Mouse (Mus musculus) macrophage (primary cell): ENCODE data around the gene Gm49387. TPM values are rescaled to one million over a fixed set of nuclear protein-coding genes. Genes with fewer than 3 reads are reported as not detected.

ENCODE experiments used
- H3K27ac ChIP-seq: fragments of 350-480 bp; formaldehyde crosslinking; 2 replicates; pipeline ENCODE4 v1.9.0; 2021
- H3K36me3 ChIP-seq: fragments of 350-480 bp; formaldehyde crosslinking; 2 replicates; pipeline ENCODE4 v1.9.0; 2021; ENCODE audit errors: inconsistent target
- H3K4me3 ChIP-seq: fragments of 350-480 bp; formaldehyde crosslinking; 2 replicates; pipeline ENCODE4 v1.9.0; 2021; ENCODE audit errors: inconsistent target
- H3K79me2 ChIP-seq: fragments of 350-480 bp; formaldehyde crosslinking; 2 replicates; pipeline ENCODE4 v1.9.0; 2021; ENCODE audit errors: inconsistent target
- WGBS: methylation state at CpG from one replicate; pipeline ENCODE4 v1.1.7; 2026; ENCODE audit warnings: inconsistent platforms; ENCODE audit not compliant: missing documents; 5-methylcytosine and 5-hydroxymethylcytosine counted together
- polyA plus RNA-seq: library from polyadenylated mRNA; stranded (reverse); fragments of 250-400 nt; gene quantifications from 3 replicates; pipeline ENCODE4 v1.2.4, GENCODE M21; 2018; ENCODE audit warnings: inconsistent platforms

The Gm49387 gene
- polyA plus RNA-seq, 1 experiment from 2014 or later: not detected

DNA sequence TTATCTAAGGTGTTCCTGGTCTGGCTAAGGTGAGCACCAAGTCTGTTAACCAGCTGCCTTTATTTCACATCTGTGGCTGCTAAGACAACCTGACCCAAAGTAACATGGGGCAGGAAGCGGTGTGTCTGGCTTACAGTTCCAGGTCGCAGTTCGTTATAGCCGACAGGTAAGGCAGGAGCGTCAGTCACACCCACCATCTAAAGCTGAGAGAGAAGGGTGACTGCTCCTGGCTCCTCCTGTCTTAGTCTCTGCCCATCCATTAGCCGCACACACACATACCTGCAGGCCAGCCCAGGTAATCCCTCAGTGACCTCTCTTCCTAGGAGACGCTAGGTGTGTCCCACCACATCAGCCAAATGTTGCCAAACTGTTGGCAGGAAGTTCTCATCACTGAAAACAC is 15.7 kb upstream of the Gm49387 start:
- H3K79me2 ChIP-seq: no peaks in the 10 kb centered on the region
- 86% methylated on average over 7 of the region's 7 CpGs for WGBS
- no peak overlapping the region for H3K4me3 ChIP-seq
- no peak overlapping the region for H3K27ac ChIP-seq
- no peaks in the 10 kb centered on the region for H3K36me3 ChIP-seq

DNA sequence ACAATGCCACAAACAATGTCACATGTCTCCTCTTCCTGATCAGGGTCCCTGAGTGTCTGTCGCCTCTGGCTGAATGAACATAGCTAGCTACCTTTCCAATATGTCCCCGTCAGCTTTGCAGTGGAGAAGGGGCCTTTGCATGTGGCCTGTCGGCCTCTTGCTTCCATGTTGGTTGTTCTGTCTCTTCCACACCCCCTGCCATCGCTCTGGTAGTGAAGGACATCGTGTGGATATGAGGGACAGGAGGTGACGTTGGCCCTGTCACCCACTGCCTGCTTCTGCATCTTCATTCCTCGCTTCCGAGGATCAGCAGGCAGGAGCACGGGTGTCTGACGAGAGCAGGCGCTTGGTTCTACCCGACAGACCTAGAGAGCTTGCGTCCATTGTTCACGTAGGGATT is 14.7 kb upstream of the Gm49387 start:
- 95% methylated on average over 14 of the region's 14 CpGs for WGBS
- no peak overlapping the region for H3K27ac ChIP-seq
- H3K79me2 ChIP-seq: no peaks in the 10 kb centered on the region
- no peak overlapping the region for H3K4me3 ChIP-seq
- H3K36me3 ChIP-seq: no peaks in the 10 kb centered on the region

DNA sequence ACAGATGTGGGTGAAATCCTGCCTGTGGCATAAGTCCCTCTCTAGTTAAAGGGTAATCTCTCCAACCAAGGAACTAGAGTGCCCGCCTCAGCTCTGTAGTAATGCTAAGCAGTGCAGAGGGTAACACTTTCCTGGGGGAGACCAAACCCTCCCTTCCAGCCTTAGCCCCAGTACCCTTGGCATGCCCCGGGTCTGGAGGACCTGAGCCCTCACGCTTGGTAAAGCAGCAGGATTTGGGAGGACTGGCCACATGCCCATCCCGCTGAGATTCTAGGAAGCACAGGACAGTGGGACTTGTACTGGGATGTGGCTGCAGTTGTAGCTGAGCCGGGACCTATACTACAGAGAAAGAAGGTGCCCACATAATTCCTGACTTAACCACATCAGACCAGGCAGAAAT is 14.1 kb upstream of the Gm49387 start:
- 92% methylated on average over 5 of the region's 5 CpGs for WGBS

DNA sequence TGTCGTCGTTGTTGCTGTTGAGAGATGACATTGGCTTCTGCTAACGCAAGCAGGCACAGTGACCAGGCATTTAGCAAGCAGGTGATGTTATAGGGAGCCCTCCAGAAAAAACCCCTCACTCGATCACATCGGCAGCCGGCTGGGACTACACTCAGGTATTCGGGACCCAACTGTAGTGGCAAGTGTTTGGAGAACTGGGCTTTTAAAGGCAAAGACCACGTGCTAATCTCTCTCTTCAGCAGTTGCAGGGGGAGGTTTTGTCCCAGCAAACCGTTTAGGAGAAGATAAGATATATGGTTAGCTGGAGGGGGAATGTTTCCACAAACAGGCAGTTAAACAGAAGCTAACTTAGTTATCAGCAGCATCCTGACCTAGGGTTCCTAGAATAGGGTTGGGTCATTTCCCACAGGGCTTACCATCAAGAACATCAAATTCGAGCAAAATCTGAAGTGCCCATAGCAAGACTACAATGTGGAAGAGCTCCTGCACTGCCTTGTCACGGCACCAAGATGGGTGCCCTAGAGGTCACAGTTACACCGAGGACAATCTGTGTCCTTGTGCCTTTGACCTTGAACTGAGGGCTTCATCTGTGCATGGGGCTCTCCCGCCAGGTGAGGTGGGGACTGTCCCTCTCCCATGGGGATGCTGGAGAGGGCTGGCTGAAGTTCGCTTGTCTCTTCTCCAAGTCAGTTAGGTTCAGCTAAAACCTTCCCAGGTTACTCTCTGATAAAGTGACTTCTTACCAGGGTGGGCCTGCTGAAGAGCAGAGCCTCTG is 12.6 kb upstream of the Gm49387 start:
- Histone ChIP-seq H3K4me3 (no peak overlapping the region), H3K36me3 (no peaks in the 10 kb centered on the region), H3K79me2 (no peaks in the 10 kb centered on the region), H3K27ac (no peak overlapping the region)
- 90% methylated on average over 14 of the region's 14 CpGs for WGBS

More for the DNA sequence above, 14.1 kb upstream of the Gm49387 start:
- no peaks in the 10 kb centered on the region for H3K36me3 ChIP-seq
- no peak overlapping the region for H3K4me3 ChIP-seq
- H3K79me2 ChIP-seq: no peaks in the 10 kb centered on the region
- H3K27ac ChIP-seq: no peak overlapping the region

DNA sequence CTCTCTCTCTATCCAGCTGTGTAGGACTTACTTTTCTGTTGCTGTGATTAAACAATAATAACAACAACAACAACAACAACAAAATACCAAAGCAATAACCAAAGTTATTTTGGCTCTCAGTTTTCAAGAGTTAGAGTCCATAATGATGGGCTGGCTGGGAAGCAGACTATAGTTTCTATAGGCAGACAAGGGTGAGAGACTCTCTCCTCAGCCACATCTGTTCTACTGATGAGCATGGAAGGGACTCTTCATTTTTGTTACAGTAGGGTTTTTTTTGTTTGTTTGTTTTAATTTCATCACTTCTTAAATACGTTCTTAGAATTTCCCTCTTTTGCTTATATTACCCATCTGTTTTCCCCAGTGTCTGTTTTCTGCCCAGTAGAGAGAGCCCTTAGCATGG is 11.9 kb upstream of the Gm49387 start:
- Histone ChIP-seq H3K36me3 (no peaks in the 10 kb centered on the region), H3K27ac (no peak overlapping the region), H3K4me3 (no peak overlapping the region), H3K79me2 (no peaks in the 10 kb centered on the region)
- WGBS: 100% methylated on average over 1 of the region's 1 CpGs

DNA sequence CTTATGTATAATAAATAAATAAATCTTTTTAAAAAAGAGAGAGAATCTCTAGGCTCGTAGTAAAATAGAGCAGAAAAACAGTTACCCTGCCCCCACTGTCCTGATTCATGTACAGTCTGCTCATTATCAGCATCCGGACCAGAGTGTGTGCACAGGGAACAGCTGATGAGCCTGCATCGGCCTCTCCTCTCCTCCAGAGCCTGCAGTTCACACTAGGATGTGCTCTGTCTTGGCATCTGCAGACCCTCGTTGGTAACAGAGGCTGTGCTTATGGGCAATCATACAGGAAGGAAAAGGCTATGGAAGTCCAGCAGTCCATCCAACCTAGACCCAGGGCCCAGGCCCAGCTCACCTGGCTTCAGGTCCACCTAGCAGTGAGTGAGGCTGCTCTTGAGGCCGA is 11.4 kb upstream of the Gm49387 start:
- H3K27ac ChIP-seq: no peak overlapping the region
- no peak overlapping the region for H3K4me3 ChIP-seq
- H3K36me3 ChIP-seq: no peaks in the 10 kb centered on the region
- no peaks in the 10 kb centered on the region for H3K79me2 ChIP-seq
- WGBS: 85% methylated on average over 5 of the region's 5 CpGs

DNA sequence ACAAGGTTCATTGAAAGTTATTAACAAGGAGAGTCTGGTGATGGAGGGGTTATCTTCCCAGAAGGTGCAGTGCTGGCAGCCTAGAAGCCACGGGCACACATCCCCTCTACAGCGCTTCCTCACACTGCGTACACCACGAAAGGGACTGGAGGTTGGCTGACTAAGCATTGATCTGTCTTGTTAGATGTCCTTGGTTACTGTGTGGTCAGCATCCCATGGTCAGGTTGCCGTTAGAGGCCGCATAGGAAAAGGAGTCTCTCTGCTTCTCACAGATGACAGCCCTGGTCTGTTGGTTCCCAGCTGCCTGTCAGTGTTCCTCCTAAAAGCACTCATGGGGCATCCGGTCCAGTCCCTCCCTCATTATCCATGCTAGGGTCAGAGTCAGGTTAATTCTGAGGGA is 10.5 kb upstream of the Gm49387 start:
- Histone ChIP-seq H3K36me3 (no peaks in the 10 kb centered on the region), H3K4me3 (no peak overlapping the region), H3K27ac (no peak overlapping the region), H3K79me2 (no peaks in the 10 kb centered on the region)
- WGBS: 85% methylated on average over 7 of the region's 7 CpGs

DNA sequence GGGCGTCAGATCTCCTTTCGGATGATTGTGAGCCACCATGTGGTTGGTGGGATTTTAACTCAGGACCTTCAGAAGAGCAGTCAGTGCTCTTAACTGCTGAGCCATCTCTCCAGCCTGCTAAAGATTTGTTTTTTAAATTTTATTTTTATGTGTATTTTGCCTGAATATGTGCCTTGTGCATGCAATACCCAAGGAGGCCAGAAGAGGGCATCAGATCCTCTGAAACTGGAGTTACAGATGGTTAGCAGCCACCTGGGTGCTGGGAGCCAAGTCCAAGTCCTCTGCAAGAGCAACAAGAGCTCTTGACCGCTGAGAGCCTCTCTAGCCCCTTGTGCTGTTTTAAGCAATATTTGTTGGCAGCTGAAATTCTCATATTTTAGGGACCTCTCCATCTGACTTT is 9.7 kb upstream of the Gm49387 start:
- WGBS: 97% methylated on average over 3 of the region's 3 CpGs
- H3K36me3 ChIP-seq: no peaks in the 10 kb centered on the region
- H3K27ac ChIP-seq: no peak overlapping the region
- H3K4me3 ChIP-seq: no peak overlapping the region
- no peaks in the 10 kb centered on the region for H3K79me2 ChIP-seq

DNA sequence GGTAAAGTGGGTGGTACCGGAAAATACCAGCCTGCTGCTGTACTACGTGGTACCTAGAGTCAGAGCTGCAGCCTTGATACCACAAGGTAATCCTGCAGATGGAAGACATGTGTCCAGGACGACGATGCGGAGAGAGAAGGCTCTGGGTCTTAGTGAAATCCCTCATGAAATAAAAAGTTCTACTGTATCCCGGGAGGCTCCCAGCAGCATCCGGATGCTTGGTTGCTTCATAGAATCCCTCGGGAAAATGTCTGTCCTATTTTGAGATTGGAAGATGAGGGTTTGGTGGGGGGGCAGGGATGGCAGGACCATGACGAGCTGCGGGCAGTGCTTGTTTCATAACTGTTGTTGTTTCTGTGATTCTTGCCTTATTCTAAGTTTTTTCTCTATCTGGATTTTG is 7.3 kb upstream of the Gm49387 start:
- Histone ChIP-seq H3K27ac (no peak overlapping the region), H3K4me3 (no peak overlapping the region), H3K79me2 (no peaks in the 10 kb centered on the region; the same call in 1 of the 2 replicates), H3K36me3 (no peaks in the 10 kb centered on the region)
- 96% methylated on average over 10 of the region's 10 CpGs for WGBS

DNA sequence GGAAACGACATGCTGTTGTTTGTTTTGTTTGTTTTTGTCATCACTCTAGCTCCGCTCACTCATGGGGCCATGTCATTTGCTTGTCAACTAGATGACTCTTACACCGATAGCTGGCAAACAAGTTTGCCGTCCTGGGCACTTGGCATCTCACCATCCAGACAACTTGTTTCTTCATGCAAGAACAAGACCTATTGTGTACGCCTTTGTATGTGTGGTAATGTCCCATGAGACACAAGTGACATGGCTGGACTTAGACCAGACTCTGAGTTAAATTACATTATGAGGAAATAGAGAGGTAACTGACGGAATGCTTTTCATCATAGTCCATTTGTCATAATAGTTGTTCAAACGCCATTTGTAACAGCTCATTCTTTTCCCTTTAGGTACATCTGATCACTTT is 5.2 kb upstream of the Gm49387 start:
- Histone ChIP-seq H3K79me2 (peaks cover 9% of the 10 kb centered on the region; the same call in 1 of the 2 replicates), H3K36me3 (no peaks in the 10 kb centered on the region), H3K4me3 (no peak overlapping the region), H3K27ac (no peak overlapping the region)
- WGBS: 89% methylated on average over 7 of the region's 7 CpGs

DNA sequence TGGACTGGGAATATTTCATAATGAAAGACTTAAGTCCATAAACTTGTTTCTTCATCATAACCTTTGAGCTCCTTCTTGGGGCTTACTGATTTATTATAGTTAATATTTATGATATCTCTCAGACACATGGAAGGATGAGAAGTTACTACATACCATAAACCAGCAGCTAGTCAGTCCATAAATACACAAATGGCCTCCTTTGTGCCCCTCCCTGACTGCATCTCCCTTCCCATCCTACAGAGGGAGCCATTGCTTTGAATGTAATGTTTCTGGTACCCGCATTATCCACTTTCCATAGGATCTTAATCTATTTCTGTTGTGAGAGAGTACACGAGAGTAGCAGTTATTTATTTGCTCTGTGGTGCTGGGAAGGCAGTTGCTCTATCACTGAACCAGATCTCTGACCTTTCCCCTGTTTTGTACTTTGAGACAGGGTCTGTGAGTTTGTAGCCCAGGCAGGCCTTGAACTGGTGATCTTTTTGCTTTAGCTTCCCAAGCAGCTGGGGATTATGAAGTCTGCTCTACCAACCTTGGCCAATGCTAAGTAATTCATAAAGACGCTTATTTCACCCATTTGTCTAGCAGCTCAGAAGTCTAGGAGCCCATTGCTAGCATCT is 4.4 kb upstream of the Gm49387 start:
- no peak overlapping the region for H3K27ac ChIP-seq
- H3K4me3 ChIP-seq: no peak overlapping the region
- 86% methylated on average over 3 of the region's 3 CpGs for WGBS
- H3K79me2 ChIP-seq: peaks cover 9% of the 10 kb centered on the region; the same call in 1 of the 2 replicates
- no peaks in the 10 kb centered on the region for H3K36me3 ChIP-seq

DNA sequence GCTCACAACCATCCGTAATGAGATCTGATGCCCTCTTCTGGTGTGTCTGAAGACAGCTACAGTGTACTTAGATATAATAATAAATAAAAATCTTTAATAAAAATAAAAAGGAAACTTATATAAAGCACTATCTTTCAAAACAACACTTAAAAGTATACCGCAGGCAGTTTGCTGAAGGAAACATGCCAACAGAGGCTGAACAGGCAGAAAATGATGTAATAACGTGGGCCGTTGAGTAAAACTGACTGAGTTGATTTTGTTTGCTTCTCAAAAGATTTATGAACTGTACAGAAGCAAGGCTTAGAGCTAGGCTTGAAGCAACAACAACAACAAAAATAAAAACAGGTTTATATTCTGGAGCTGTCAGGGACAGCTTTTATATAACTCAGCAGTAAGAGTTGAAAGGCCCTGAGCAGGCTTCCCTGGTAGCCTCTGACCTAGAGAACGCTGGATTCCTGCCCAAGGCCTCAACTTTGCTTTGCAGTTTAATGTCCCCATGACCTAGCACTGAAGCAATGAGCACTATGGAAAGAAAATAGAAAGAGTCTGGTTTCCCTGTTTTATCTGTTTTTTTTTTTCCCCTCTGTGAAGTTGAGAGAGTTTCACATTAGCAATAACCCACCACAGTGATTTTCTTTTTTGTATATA is 3.6 kb upstream of the Gm49387 start:
- H3K36me3 ChIP-seq: no peaks in the 10 kb centered on the region
- no peak overlapping the region for H3K4me3 ChIP-seq
- no peak overlapping the region for H3K27ac ChIP-seq
- WGBS: 83% methylated on average over 4 of the region's 5 CpGs
- H3K79me2 ChIP-seq: peaks cover 9% of the 10 kb centered on the region; the same call in 1 of the 2 replicates

DNA sequence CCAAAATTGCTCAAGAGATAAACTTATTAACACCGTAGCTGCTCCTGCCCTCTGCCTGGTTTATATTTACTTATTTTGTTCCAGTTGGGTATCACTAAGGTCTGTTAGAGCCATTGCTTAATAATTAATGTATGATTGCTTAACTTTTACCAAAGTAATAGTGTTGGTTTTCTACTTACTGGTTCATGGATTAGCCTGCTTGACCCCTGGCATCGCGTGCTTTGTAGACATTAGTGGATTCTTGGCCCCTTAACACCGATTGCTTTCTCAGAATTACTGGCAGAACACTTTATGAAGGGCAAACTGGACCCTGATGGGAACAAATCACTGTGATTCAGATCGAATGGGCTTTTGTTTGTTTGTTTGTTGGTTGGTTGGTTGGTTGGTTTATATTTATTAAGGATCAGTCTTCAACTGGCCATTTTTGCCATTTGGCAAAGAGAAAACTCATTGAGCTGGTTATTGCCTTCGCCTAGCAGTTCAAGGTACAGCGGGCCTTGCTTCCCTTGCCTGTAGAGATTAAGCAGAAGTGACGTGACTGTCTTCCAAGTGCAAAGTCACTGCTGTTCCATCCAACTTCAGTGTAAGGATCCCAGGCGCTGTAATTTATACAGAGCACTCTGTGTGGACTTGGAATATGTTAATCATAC is 953 bp upstream of the Gm49387 start:
- Histone ChIP-seq H3K27ac (peak overlapping the region; percentile 82), H3K4me3 (peak overlapping the region; percentile 79), H3K36me3 (no peaks in the 10 kb centered on the region), H3K79me2 (peaks cover 9% of the 10 kb centered on the region; the same call in 1 of the 2 replicates)
- 58% methylated on average over 9 of the region's 9 CpGs for WGBS

DNA sequence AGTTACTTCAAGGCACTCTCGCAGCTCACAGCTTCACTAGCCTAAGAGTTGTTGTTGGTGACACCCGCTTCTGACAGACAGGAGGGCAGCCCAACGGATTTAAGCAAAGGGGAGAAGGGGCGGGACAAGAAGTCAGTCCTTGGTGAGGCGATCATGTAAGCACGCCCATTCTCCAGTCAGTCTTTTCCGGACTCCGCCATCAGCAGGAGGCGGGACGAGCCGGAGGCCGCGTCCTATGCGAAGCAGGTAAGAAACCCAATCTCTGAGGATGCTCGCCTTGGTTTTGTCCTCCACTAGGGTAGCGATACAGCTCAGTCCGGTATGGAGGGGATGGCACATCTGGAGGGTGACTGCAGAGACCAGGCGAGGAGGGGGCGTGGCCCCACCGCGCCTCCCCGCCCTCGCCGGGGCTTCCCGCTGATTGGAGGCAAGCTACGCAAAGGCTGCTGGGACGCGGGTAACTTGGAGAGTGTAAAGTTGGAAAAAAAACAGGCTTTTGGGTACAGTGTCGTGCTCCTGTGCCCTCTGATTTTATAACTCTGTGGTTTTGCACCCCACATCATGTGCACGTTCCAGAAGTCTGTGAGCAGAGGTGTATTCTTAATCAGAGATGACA is 320 bp upstream of the Gm49387 start, which contains the start of the genes Btd and Hacl1:
TSS of gene Btd (plus strand) at position 139 of the 616 bp plus-strand sequence.
TSS of gene Hacl1 (minus strand) at position 397 of the 616 bp plus-strand sequence.
- H3K4me3 ChIP-seq: peak within 1 kb of the TSS; percentile 79
- no peaks in the 10 kb centered on the region for H3K36me3 ChIP-seq
- H3K79me2 ChIP-seq: peaks cover 9% of the 10 kb centered on the region; the same call in 1 of the 2 replicates
- H3K27ac ChIP-seq: peak within 1 kb of the TSS; percentile 82
- under 1% methylated on average over 30 of the region's 30 CpGs for WGBS
